8 mouse cellular contexts compared by ENCODE assay signal in genomic region chr2:25371764-25372643, GRCm38 (mm10). TPM values are rescaled to one million over a fixed set of nuclear protein-coding genes. Genes with fewer than 3 reads are reported as not detected.
A peak's percentile ranks its signal among the peaks of the same experiment; 100 is the strongest.
DNase-seq lines count a peak whose midpoint lies in the region; ATAC-seq lines count a peak whose summit lies in the region.

TSS of gene Sapcd2 (plus strand) at chr2:25372321.

- ATAC-seq in inflammation-experienced regulatory T-cells, adult 6 months = peak; percentile 99

- peaks cover 25% of the 10 kb centered on the region for H3K36me3 ChIP-seq in megakaryocyte, embryonic 14.5 days (replicated peaks; ENCODE audit: low read length)

- H3K4me3 ChIP-seq in megakaryocyte, embryonic 14.5 days (replicated peaks) = peak within 1 kb of the TSS; percentile 97

- peak; percentile 91 for DNase-seq in adrenal gland, adult 2 months
- DNase-seq in embryo, embryonic 10.5 days (ENCODE audit: low spot score) = peak; percentile 96
- peak; percentile 83 for DNase-seq in gastrocnemius, postnatal 14 days
- peak; percentile 59 to 91 for DNase-seq in left cerebral cortex, adult 9 months (ENCODE audit: low spot score in 2 of 2)
- DNase-seq in right cerebral cortex, adult 2 months (ENCODE audit: low spot score in 2 of 2) = peak; percentile 90 to 94
- DNase-seq in urinary bladder, postnatal 36 days (ENCODE audit: low spot score in 2 of 2) = peak; percentile 75 to 86

- H3K4me1 ChIP-seq in megakaryocyte, embryonic 14.5 days = peaks cover 51% of the 10 kb centered on the region

- intact Hi-C loops in gastrocnemius, postnatal 14 days (cut with DNase I; ENCODE audit: low total_unique reads) = no loop called here

- H3K27me3 ChIP-seq in megakaryocyte, embryonic 14.5 days (replicated peaks) = peaks cover 11% of the 10 kb centered on the region

- H3K9me3 ChIP-seq in megakaryocyte, embryonic 14.5 days = no peaks in the 10 kb centered on the region

RNA-seq across cellular contexts. Expression of gene Sapcd2, which starts in this region (rescaled TPM):
- under 1 TPM in 1 of 2 experiments, not detected in 1; 0.23 TPM for total RNA-seq in adrenal gland, adult 2 months (2021)
- polyA plus RNA-seq in adrenal gland, adult 2 months (2012; rRNA removed) = 3.9 and 4.4 TPM in 2 replicates
- total RNA-seq in gastrocnemius, postnatal 14 days (2021) = 1 to 10 TPM; 1.2 to 1.6 TPM
- 10 to 100 TPM in 1 of 3 experiments, under 1 TPM in 2; 0.44 to 10.5 (median 0.80) TPM for polyA plus RNA-seq in inflammation-experienced regulatory T-cells, adult 6 months (2017; shearing (Covaris generic))
- polyA plus RNA-seq in megakaryocyte, embryonic 14.5 days (2012; ENCODE audit: insufficient read depth, low replicate concordance) = 26.7 and 29.9 TPM in 2 replicates

Comparison
In these comparisons a context has a peak if more than half of its experiments do, and no peak if none do; other contexts are left out.
1. Peak in every context shown above with its lines: DNase-seq, ATAC-seq and H3K4me3 ChIP-seq.